Mouse (Mus musculus) spleen, adult 2 months (tissue): ENCODE data around the gene Mapkap1. TPM values are rescaled to one million over a fixed set of nuclear protein-coding genes. Genes with fewer than 3 reads are reported as not detected.
A peak's percentile ranks its signal among the peaks of the same experiment; 100 is the strongest.

Source experiments
- DNase-seq, 2 experiments: peaks; one replicate each; pipeline versions ENCODE4 v3.0.0 to v3.0.0-alpha.2; 2012 to 2021; ENCODE audit warnings: low spot score in 2 of 2, low read depth in 1 of 2
- H3K27ac ChIP-seq: fragments of 200-500 bp; 2 replicates; pipeline ENCODE4 v1.5.1; 2012; ENCODE audit warnings: low read length, inconsistent platforms; ENCODE audit not compliant: insufficient read depth
- H3K27me3 ChIP-seq: fragments of 200-500 bp; 2 replicates; pipeline ENCODE4 v1.6.1; 2012; ENCODE audit warnings: mild to moderate bottlenecking, moderate library complexity, low read length, inconsistent platforms; ENCODE audit not compliant: control insufficient read depth, insufficient read depth
- H3K36me3 ChIP-seq: fragments of 200-500 bp; 2 replicates; pipeline ENCODE4 v1.6.1; 2012; ENCODE audit warnings: mild to moderate bottlenecking, low read length, inconsistent platforms; ENCODE audit not compliant: control insufficient read depth, insufficient read depth
- H3K4me1 ChIP-seq: fragments of 200-500 bp; 2 replicates; pipeline ENCODE4 v1.6.1; 2011; ENCODE audit warnings: inconsistent platforms; ENCODE audit not compliant: control insufficient read depth, insufficient read depth, insufficient read length
- H3K4me3 ChIP-seq: fragments of 200-500 bp; 2 replicates; pipeline ENCODE4 v1.5.1; 2011; ENCODE audit warnings: mild to moderate bottlenecking, inconsistent platforms; ENCODE audit not compliant: insufficient read depth, insufficient read length; ENCODE audit errors: extremely low read depth
- CTCF ChIP-seq: fragments of 200-500 bp; IDR thresholded peaks from 2 replicates; pipeline ENCODE4 v1.5.1; 2011; ENCODE audit warnings: mild to moderate bottlenecking, inconsistent platforms; ENCODE audit not compliant: insufficient read depth, insufficient read length, insufficient replicate concordance; ENCODE audit errors: extremely low read depth
- POLR2A ChIP-seq: fragments of 200-500 bp; IDR thresholded peaks from 2 replicates; pipeline ENCODE4 v1.6.1; 2011; ENCODE audit warnings: low read depth, low read length, inconsistent platforms
- WGBS: fragments of 180-500 bp; shearing (Covaris S2); methylation state at CpG from one replicate; pipeline ENCODE4 v1.1.7; 2018; 5-methylcytosine and 5-hydroxymethylcytosine counted together
- polyA plus RNA-seq: library from polyadenylated mRNA; depleted of rRNA; stranded (reverse); fragments of >200 nt; gene quantifications from 2 replicates; pipeline ENCODE4 v1.2.3, GENCODE M21; 2012; rRNA removed

The Mapkap1 gene
- polyA plus RNA-seq = 19.0 and 29.3 TPM in 2 replicates

DNA sequence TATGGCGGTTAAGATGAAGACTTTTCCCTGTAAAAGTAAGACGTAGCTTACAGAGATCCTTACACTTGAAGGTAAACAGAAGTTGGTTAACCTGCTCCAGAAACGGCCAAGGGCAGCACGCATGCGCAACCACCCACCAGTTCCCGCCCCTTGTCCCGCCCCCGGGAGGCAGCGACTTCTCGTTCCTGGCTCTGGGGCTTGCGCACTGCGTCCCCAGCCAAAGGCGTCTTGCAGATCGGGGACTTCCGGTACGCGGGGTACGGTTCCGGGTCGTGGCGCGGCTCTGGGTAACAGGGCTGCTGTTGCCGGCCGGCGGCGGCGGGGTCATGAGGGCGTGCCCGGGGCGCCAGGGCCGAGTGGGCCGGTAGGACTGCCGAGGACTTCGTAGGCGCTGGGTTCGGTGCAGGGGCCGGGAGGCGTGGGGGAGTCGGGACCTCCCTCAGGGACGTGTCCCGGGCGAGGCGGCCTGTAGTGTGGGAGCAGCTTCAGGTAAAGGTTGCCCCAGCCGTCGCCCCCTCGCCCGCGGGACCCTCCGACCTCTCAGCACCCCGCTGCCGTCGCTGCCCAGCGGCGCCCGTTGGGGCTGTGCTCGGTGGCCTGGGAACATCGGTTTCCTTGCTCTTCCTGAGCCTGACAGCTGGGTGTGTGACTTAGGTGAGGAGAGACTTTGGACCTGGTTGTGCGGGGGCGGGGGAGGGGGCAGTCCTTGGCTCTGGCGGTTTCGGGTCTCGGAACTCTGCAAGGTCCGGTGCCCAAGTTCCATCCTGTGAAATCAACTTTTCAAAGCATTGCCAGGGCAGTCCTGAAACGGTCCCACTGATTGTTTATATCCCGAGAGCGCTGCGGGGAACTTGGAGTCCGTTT lies at the start of gene Mapkap1:
Gene Mapkap1, plus strand, starts transcription at position 171 of the 864 bp plus-strand sequence.
- peak; percentile 87 to 98 for DNase-seq
- H3K27ac ChIP-seq = peak within 1 kb of the TSS; percentile 68
- no peaks in the 10 kb centered on the region for H3K36me3 ChIP-seq
- H3K27me3 ChIP-seq = no peaks in the 10 kb centered on the region
- WGBS = under 1% methylated on average over 68 of the region's 68 CpGs
- TF ChIP-seq POLR2A = peak; percentile 35
- TF ChIP-seq CTCF = no peak
- peak within 1 kb of the TSS; percentile 96 for H3K4me3 ChIP-seq
- peaks cover 7% of the 10 kb centered on the region; the same call in 1 of the 2 replicates for H3K4me1 ChIP-seq

DNA sequence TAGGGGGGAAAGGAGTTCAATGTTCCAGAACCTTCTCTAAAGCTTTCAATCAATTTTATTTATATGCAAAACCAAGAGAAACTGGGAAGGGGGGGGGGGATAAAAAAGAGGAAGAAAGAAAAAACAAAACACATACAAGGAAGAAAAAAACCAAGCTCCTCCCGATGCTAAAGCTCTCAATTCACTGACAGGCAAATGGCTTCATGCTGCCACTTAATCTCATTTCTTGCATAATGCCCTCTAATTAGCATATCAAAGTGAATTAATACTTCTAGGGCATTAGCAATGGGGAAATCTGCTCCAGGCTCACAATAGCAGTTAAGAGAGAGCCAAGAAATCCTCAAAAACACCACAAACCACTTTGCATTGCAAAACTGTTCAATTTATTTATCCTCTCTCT lies 42.9 kb upstream of the Mapkap1 start:
- H3K4me3 ChIP-seq = no peak overlapping the region
- no peaks in the 10 kb centered on the region for H3K27me3 ChIP-seq
- H3K4me1 ChIP-seq = no peaks in the 10 kb centered on the region; the same call in 1 of the 2 replicates
- 3% methylated on average over 1 of the region's 1 CpGs for WGBS
- TF ChIP-seq CTCF (no peak), POLR2A (no peak)
- DNase-seq = no peak
- H3K36me3 ChIP-seq = no peaks in the 10 kb centered on the region
- no peak overlapping the region for H3K27ac ChIP-seq

DNA sequence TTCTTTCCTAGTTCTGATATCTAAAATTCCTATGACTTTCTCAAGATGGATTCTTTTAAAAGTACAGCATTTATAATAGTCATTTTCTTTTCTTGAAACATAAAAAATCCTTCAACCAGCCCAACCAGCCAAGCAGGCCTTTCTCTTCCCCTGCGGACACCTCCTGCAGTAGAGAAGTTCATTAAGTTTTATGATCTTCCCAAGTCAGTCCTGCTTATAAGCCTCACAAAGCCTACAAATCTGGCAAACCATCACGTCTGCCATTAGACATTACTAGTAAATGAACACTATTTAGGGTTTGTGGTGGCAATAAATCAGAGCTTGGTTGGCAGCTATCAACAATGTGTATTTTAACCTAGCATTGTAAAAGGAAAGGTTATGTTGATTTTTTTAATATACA lies 39.5 kb upstream of the Mapkap1 start:
- no peaks in the 10 kb centered on the region for H3K36me3 ChIP-seq
- WGBS = 89% methylated on average over 2 of the region's 2 CpGs
- DNase-seq = no peak
- peaks cover 10% of the 10 kb centered on the region for H3K27me3 ChIP-seq
- no peak overlapping the region for H3K27ac ChIP-seq
- no peak overlapping the region for H3K4me3 ChIP-seq
- TF ChIP-seq CTCF (no peak), POLR2A (no peak)
- H3K4me1 ChIP-seq = peaks cover 4% of the 10 kb centered on the region

DNA sequence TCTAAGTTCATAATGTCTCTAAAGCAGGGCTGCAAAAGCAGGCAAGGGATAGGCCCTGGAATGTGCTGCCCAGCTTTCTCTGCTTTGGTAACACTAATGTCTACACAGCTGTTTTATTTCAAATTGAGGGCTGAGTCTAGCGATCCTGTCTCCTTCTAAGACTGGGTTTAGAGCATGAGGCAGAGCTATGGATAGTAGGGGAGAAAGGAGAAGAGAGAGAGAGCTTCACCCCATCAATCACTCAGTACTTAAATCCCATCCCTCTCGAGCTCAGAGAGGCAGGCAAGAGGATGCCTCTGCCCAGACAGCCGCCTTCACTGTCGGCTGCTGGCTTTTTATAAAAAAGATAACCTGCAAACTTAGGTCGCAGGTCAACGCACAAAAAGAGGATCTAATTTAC lies 38.2 kb upstream of the Mapkap1 start:
- 87% methylated on average over 6 of the region's 6 CpGs for WGBS

DNA sequence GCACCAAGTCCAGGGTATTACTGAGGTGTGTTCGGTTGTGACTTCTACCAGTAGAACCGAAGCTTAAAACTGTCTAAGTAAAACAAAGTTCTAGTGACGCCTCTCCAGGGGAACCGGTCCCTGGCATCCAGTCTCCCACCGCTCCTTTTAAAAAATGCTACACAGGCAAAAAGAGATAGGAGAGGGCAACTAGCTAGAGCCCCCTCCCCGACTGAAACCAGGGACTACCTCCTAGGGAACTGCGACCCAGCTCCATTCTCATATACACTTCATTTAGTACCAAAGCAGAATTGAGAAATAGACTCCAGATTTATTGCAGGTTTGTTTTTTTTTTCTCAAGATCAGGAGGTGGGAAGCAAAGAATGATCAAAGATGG lies 36.2 kb upstream of the Mapkap1 start:
- no peak for DNase-seq
- Histone ChIP-seq H3K27ac (no peak overlapping the region), H3K36me3 (no peaks in the 10 kb centered on the region), H3K27me3 (peaks cover 16% of the 10 kb centered on the region), H3K4me1 (peaks cover 4% of the 10 kb centered on the region; the same call in 1 of the 2 replicates), H3K4me3 (peak overlapping the region; percentile 18; the same call in 1 of the 2 replicates)
- 78% methylated on average over 7 of the region's 7 CpGs for WGBS
- TF ChIP-seq CTCF (no peak), POLR2A (no peak)

More for the DNA sequence above, 38.2 kb upstream of the Mapkap1 start:
- DNase-seq = no peak
- Histone ChIP-seq H3K27me3 (peaks cover 16% of the 10 kb centered on the region), H3K27ac (no peak overlapping the region), H3K4me3 (no peak overlapping the region), H3K36me3 (no peaks in the 10 kb centered on the region), H3K4me1 (peaks cover 4% of the 10 kb centered on the region; the same call in 1 of the 2 replicates)
- no peak for TF ChIP-seq CTCF
- TF ChIP-seq POLR2A = no peak

DNA sequence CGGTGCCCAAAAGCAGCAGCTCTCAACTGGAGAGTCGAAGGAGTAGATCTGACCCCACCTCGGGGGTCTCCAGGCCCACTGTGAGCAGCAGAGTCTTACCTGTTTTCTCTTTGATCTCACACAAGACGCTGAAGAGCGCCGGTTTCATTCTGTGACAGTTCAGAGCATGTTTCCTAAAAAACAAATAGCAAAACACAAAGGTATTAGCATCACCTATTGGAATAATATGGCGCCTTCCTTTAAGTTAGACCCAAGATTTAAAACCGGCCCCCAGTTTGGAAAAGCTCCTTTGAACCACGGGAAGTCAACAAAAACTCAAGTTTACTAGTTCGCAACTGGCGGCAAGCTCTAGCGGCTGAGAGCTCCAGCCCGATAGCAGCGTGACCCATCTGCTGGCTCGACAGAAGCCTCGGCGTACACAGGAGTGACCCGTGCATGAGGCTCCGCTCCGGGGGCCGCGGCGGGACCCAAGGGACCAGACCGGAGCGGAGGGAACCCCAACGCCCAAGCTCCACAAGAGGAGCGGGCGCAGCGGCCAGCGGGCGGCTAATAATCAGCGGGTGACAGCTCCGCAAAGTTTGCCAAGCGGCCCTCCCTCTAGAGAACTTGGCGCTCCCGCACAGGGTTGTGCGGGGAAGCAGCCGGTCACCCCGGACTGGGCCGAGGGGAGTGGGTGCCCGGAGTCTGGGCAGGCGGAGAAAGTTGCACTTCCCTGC lies 35.7 kb upstream of the Mapkap1 start:
- H3K4me1 ChIP-seq = peaks cover 4% of the 10 kb centered on the region; the same call in 1 of the 2 replicates
- 4% methylated on average over 42 of the region's 42 CpGs for WGBS
- peaks cover 16% of the 10 kb centered on the region for H3K27me3 ChIP-seq
- DNase-seq = no peak
- peak overlapping the region; percentile 76 for H3K4me3 ChIP-seq
- H3K36me3 ChIP-seq = no peaks in the 10 kb centered on the region
- H3K27ac ChIP-seq = peak overlapping the region; percentile 61
- no peak for TF ChIP-seq CTCF
- no peak for TF ChIP-seq POLR2A
